Mouse (Mus musculus) lung, postnatal 0 days (tissue): ENCODE data around the gene Mindy4.

ENCODE experiments used
- CTCF ChIP-seq: IDR thresholded peaks from 2 replicates; pipeline ENCODE4 v1.5.1; 2016; ENCODE audit warnings: antibody characterized with exemption, mild to moderate bottlenecking
- EP300 ChIP-seq: IDR thresholded peaks from 2 replicates; pipeline ENCODE4 v1.6.1; 2016; ENCODE audit warnings: antibody characterized with exemption, mild to moderate bottlenecking, control low read depth

GRCm38 (mm10) chr6:55367126-55367525 lies 163.9 kb downstream of the Mindy4 start:
- TF ChIP-seq EP300, result no peak
- no peak for TF ChIP-seq CTCF
